Mouse (Mus musculus) brown adipose tissue, adult 24 weeks (tissue): ENCODE results near the gene Nsg1. TPM values are rescaled to one million over a fixed set of nuclear protein-coding genes. Genes with fewer than 3 reads are reported as not detected.

Experiments
- H3K27ac ChIP-seq: fragments of 200-500 bp; replicated peaks from 2 replicates; pipeline ENCODE4 v1.5.1; 2012; ENCODE audit warnings: low read depth, mild to moderate bottlenecking, low read length
- H3K4me1 ChIP-seq: fragments of 200-500 bp; 2 replicates; pipeline ENCODE4 v1.6.1; 2012; ENCODE audit warnings: low read length, mixed read lengths; ENCODE audit not compliant: control insufficient read depth, insufficient read depth, insufficient read length
- H3K4me3 ChIP-seq: fragments of 200-500 bp; 2 replicates; pipeline ENCODE4 v1.5.1; 2012; ENCODE audit warnings: low read depth, mild to moderate bottlenecking, low read length, moderate library complexity; ENCODE audit not compliant: insufficient read depth
- polyA plus RNA-seq: library from polyadenylated mRNA; stranded (reverse); fragments of >200 nt; gene quantifications from 2 replicates; pipeline ENCODE4 v1.2.4, GENCODE M21; 2012; ENCODE audit not compliant: missing spikeins, insufficient read depth, insufficient read length

The Nsg1 gene
- polyA plus RNA-seq, 1 experiment, result 2.0 TPM

- H3K4me3 ChIP-seq, result peak overlapping the region; percentile 84
- no peak overlapping the region for H3K27ac ChIP-seq
- H3K4me1 ChIP-seq, result no peaks in the 10 kb centered on the region
Observed at GRCm38 (mm10) chr5:38158501-38158946, 1.2 kb downstream of the Nsg1 start.

DNA sequence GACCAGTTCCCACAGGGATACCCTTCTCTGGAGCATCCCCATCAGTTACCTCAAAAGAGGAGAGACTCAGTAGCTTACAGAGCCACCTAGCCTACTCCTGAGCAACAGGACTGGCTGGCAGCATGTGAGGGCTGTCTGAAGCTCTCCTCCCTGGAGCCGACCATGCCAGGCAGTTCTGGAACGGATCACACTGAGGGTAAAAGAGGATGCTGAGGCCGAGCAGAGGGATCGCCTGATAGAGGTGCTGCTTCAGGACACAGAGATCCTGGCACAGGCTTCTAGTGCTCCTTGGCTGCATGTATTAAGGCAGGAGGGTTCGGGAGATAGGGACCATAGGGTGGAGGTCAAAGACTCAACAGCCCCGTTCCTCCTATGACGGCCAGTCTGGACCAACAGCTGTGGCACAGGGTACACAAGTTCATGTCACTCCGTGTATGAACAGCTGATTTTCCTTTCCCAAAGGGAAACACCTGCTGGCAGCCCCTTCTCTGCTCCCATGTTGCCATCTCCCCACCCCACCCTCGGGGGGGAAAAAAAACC lies 2.2 kb downstream of the Nsg1 start:
- Histone ChIP-seq H3K4me3 (no peak overlapping the region), H3K27ac (no peak overlapping the region), H3K4me1 (no peaks in the 10 kb centered on the region)

DNA sequence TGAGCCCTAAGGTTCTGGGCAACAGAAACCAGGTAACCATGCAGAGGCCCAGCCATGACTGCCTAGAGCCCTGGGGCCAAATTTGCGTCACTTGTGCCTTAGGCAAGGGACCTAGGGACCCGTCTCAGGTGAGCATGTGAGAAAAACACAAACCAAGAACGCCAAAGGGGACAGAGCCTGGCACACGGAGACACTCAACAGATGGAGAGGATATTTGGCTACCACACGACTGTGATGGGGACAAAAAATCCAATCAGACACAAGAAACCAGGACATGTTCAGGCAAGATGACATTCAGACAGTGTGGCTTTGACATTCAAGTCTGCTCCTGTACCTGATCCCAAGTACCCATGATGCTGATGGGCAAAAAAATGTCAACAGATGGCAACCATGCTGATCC lies 6.1 kb downstream of the Nsg1 start:
- Histone ChIP-seq H3K4me3 (no peak overlapping the region), H3K27ac (no peak overlapping the region), H3K4me1 (no peaks in the 10 kb centered on the region)

DNA sequence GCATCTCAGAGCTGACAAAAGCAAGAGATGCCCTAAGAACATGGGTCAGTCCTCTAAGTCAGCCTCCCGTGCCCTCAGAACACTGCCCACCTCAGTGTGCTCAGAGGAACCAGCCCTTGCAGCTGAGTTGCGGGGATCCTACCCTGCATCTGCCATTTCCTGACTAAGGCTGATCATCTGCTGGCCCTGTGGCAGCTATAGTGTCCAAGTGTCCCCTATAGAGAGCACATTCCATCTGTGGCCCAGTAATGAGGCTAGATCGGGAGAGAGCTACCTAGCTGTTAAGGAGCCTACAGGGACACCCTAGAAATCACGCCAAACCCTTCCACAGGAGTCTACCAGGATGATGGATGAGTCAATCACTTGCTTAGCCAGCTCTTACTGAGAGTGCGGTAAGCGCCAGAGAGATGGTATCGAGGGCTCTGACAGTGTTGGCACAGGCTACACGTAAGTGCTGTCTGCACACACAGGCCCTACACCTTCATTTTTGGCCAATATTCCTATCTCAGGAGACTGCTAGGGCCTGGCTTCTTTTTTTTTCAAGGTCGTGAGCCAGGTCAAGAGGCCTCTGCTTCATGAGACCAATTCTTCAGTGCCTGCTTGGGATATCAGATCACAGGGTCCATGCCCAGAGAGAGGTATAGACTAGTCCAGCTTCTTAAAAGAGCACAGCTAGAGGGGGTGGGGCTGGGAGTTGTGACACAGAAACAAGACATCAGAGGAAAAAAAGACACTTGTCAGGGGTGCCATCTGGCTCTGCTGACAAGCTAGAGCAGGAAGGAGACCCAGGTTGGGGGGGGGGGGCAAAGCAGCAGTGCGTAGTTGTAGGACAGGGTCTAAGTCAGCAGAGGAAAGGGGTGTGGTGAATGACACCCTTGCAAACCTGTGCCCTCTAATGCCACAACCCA lies 7.3 kb downstream of the Nsg1 start:
- Histone ChIP-seq H3K27ac (no peak overlapping the region), H3K4me3 (no peak overlapping the region), H3K4me1 (no peaks in the 10 kb centered on the region)

- no peak overlapping the region for H3K4me3 ChIP-seq
- H3K27ac ChIP-seq, result no peak overlapping the region
Observed at GRCm38 (mm10) chr5:38151264-38151663, 8.4 kb downstream of the Nsg1 start.

DNA sequence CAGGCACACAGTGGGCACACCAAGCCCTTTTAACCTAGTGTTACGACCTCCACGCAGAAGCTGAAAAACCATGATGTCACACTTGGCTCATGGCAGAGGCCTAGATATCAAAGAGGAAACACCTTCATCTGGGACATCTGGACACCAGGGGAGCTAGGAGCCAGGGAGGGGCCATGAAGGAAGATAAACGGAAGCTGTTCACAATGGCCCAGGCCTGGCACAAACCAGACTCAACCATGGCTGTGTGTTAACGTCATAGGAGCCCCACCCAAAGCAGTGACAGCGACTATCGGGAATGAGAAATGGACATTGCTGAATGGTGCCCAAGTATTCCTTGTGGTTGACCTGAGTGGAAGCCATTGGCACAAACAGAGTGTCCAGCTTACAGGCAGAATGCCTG lies 13.2 kb downstream of the Nsg1 start:
- Histone ChIP-seq H3K4me1 (peaks cover 7% of the 10 kb centered on the region; the same call in 1 of the 2 replicates), H3K4me3 (no peak overlapping the region), H3K27ac (no peak overlapping the region)

More at GRCm38 (mm10) chr5:38151264-38151663, 8.4 kb downstream of the Nsg1 start:
- peaks cover 4% of the 10 kb centered on the region; the same call in 1 of the 2 replicates for H3K4me1 ChIP-seq

GRCm38 (mm10) chr5:38140893-38141292 lies 18.8 kb downstream of the Nsg1 start:
- Histone ChIP-seq H3K27ac (no peak overlapping the region), H3K4me3 (no peak overlapping the region), H3K4me1 (no peaks in the 10 kb centered on the region)

- Histone ChIP-seq H3K27ac (no peak overlapping the region), H3K4me3 (no peak overlapping the region), H3K4me1 (no peaks in the 10 kb centered on the region)
Observed at GRCm38 (mm10) chr5:38137163-38137562, 22.5 kb downstream of the Nsg1 start.

- Histone ChIP-seq H3K27ac (no peak overlapping the region), H3K4me1 (no peaks in the 10 kb centered on the region), H3K4me3 (no peak overlapping the region)
Observed at GRCm38 (mm10) chr5:38136247-38136646, 23.5 kb downstream of the Nsg1 start.

DNA sequence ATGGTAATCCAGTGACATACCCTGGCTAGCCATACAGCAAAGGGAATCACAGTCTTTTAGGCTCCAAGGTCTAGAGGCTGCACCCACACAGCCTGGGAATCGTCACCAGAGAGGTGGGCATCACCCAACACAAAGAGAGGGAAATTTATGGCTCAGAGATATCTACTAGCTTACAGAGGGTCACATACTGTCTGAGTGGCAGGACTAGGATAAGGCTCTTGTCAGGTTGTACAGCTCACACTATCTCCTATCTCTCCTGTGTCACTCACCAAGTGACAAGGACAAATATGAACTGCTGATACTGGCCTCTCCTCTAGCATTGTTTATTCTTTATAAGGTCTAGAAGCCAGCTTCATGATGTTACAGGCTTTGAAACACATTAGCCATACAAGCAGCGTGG lies 30.4 kb downstream of the Nsg1 start:
- Histone ChIP-seq H3K4me1 (no peaks in the 10 kb centered on the region), H3K27ac (no peak overlapping the region), H3K4me3 (no peak overlapping the region)

GRCm38 (mm10) chr5:38126519-38127306 lies 33.0 kb downstream of the Nsg1 start:
- Histone ChIP-seq H3K27ac (no peak overlapping the region), H3K4me1 (no peaks in the 10 kb centered on the region), H3K4me3 (no peak overlapping the region)

DNA sequence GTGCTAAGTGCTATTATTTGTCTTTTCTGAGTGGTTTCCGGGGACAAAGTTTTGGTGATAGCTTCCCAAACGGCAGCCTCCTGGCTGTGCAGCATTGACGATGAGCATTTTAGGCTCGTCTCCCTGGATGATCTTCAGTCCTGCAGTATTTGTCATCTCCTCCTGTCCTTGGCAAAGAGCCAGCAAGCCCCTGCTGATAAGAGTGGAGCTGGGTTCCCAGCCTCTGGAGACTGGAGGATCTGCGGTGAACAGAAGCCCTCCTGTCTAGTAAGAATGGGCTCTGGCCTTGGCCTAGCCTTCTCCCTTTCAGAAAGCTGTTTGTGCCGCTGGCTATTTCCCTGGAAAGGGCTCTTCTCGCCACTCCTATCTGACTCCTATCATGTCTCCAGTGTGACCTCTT lies 38.0 kb downstream of the Nsg1 start:
- Histone ChIP-seq H3K4me3 (no peak overlapping the region), H3K4me1 (no peaks in the 10 kb centered on the region), H3K27ac (no peak overlapping the region)

- Histone ChIP-seq H3K27ac (no peak overlapping the region), H3K4me3 (no peak overlapping the region)
Observed at GRCm38 (mm10) chr5:38119268-38119667, 40.4 kb downstream of the Nsg1 start.

DNA sequence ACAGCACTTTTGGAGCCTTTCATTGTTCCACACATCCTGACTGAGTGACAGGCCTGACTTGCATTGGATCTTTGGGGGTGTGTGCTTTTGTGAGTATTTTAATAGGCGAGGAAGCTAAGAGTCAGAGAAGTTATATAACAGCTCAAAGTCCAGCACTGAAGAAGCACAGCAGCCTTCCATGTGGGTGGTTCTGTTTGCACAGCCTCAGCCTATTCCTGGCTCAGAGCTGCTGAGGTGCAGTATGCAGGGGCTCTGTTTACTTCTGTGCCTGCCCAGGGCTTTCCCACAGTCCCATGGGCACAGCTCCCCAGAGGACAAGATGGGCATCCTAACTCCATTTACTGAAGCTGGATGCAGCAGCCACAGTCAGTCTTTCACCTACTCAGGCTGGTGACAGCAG lies 42.7 kb downstream of the Nsg1 start:
- Histone ChIP-seq H3K4me3 (no peak overlapping the region), H3K27ac (no peak overlapping the region), H3K4me1 (no peaks in the 10 kb centered on the region)

More at GRCm38 (mm10) chr5:38119268-38119667, 40.4 kb downstream of the Nsg1 start:
- H3K4me1 ChIP-seq, result no peaks in the 10 kb centered on the region

- Histone ChIP-seq H3K4me3 (no peak overlapping the region), H3K4me1 (no peaks in the 10 kb centered on the region), H3K27ac (no peak overlapping the region)
Observed at GRCm38 (mm10) chr5:38114526-38114925, 45.2 kb downstream of the Nsg1 start.
